In the genomic region with DNA sequence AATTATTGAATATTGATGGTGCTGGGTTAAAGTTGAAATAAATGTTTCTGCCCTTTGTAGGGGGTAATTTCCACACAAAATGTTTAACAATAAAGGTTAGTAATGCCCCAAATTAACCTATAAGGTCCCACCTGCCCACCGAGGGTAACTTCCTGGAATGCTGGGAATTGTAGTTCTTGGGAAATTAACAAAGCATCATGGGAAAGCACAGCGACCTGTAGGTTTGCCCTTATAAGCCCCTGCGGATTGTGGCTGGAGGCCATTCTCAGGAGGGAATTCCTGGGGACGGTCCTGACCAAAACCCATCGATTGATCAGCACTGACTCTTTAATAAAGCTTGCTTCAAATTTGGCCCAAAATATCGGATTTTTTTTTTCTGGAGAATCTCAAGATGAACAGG, we compare ENCODE assay signal across 23 mouse cellular contexts. TPM values are rescaled to one million over a fixed set of nuclear protein-coding genes. Genes with fewer than 3 reads are reported as not detected.
"Had no signal": no experiment of that assay in that cellular context is flagged by ENCODE, and none has a peak within 500 bp of the region (broad histone marks: within the 10 kb centered on the region; RNA-seq: fewer than 3 reads in every experiment).

No protein-coding gene starts in this region.

- DNase-seq: kidney, adult 2 months; kidney, postnatal 10 days; kidney, postnatal 36 days; liver; lung, adult 18-20 months; lung, postnatal 10 days; lung, postnatal 36 days; thymus, adult 18-20 months; thymus, postnatal 36 days had no signal

- H3K4me1 ChIP-seq: limb, embryonic 10.5 days; limb, embryonic 13.5 days; neural tube, embryonic 13.5 days had no signal

- H3K27ac ChIP-seq: kidney, embryonic 15.5 days; limb, embryonic 10.5 days; limb, embryonic 13.5 days; lung, embryonic 15.5 days; midbrain, embryonic 10.5 days; midbrain, embryonic 13.5 days; neural tube, embryonic 13.5 days; stomach, postnatal 0 days had no signal

- H3K27me3 ChIP-seq: kidney, embryonic 15.5 days; limb, embryonic 13.5 days; liver, embryonic 12.5 days; liver, embryonic 15.5 days; lung, embryonic 15.5 days; neural tube, embryonic 13.5 days had no signal

- H3K4me3 ChIP-seq: kidney, embryonic 15.5 days; limb, embryonic 10.5 days; limb, embryonic 13.5 days; liver, embryonic 12.5 days; liver, embryonic 15.5 days; lung, embryonic 15.5 days; megakaryocyte, embryonic 14.5 days; midbrain, embryonic 10.5 days; midbrain, embryonic 13.5 days; myocyte; neural tube, embryonic 13.5 days had no signal

- H3K36me3 ChIP-seq: kidney, embryonic 15.5 days; limb, embryonic 10.5 days; limb, embryonic 13.5 days; liver, embryonic 12.5 days; liver, embryonic 15.5 days; lung, embryonic 15.5 days; midbrain, embryonic 10.5 days; midbrain, embryonic 13.5 days; neural tube, embryonic 13.5 days had no signal

RNA-seq across cellular contexts. Expression of gene Tmem144, which starts 1.9 kb away (rescaled TPM):
- total RNA-seq: monocyte, adult 5-6 weeks had no signal

RNA-seq across cellular contexts. Expression of gene Fam198b, which starts 33.7 kb away (rescaled TPM):
- total RNA-seq: monocyte, adult 5-6 weeks; neutrophil, adult 5-6 weeks had no signal
